Mouse (Mus musculus) C2C12 (cell line): ENCODE data around the gene Uqcc3.

Experiments
- CTCF ChIP-seq: IDR thresholded peaks from one replicate; pipeline ENCODE4 v1.5.1; 2011; ENCODE audit not compliant: control insufficient read depth, insufficient read depth, insufficient read length
- USF1 ChIP-seq: IDR thresholded peaks from one replicate; pipeline ENCODE4 v1.6.1; 2011; ENCODE audit warnings: low read depth, mild to moderate bottlenecking, control low read depth, moderate library complexity

DNA sequence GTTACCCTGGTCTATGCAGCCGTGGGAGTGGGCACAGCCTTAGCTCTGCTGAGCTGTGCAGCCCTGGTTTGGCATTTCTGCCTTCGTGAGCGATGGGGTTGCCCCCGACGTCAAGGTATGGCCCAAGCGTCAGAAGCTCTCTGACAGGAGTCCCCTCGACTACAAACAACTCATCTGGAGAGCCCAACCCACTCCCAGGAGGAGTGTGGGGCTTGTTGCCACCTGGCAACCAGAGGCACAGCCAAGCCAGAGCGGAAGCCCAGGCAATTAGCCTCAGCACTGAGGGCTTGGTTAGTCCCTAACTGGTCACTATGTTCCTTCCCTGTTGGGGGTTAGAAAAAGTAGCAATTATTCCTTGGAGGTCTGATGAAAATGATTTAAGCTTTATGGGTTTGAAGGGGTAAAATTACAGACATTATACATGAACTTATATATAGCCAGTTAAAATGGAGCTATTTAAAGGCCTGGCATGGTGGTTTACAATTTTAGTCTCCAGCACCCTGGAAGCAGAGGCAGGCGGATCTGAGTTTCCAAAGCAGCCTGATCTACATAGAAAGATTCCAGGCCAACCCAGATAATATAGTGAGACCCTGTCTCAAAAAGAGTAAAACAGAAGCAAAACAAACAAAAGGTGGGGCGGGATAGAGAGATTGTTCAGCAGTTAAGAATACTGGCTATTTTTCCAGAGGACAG lies 28.3 kb downstream of the Uqcc3 start:
- TF ChIP-seq CTCF: no peak
- TF ChIP-seq USF1: no peak
